Mouse (Mus musculus) retina, adult 2 months (tissue): Measurements from ENCODE around the gene Nap1l4.
A peak's percentile ranks its signal among the peaks of the same experiment; 100 is the strongest.

Experiments used
- DNase-seq: peaks from one replicate; pipeline ENCODE4 v3.0.0-alpha.2; 2012; ENCODE audit warnings: low read depth, low spot score

Nap1l4 gene

DNA sequence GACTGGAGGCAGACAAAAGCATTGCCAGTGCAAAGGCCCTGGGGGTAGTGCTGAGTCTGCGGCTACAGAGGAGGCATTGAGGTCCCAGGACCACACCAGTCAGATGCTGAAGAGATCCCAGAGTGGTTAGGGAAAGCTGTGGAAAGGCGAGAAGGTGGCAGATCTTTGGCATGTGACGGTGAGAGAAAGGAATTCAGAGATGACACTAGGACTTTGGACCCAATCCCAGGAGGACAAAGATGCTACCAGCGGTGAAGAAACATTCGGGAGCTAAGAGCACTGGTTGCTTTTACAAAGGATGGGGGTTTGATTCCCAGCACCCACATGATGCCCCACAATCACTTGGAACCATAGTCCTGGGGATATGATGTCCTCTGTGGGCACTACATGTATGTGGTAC is 71.1 kb downstream of the Nap1l4 start:
- DNase-seq = no peak

DNA sequence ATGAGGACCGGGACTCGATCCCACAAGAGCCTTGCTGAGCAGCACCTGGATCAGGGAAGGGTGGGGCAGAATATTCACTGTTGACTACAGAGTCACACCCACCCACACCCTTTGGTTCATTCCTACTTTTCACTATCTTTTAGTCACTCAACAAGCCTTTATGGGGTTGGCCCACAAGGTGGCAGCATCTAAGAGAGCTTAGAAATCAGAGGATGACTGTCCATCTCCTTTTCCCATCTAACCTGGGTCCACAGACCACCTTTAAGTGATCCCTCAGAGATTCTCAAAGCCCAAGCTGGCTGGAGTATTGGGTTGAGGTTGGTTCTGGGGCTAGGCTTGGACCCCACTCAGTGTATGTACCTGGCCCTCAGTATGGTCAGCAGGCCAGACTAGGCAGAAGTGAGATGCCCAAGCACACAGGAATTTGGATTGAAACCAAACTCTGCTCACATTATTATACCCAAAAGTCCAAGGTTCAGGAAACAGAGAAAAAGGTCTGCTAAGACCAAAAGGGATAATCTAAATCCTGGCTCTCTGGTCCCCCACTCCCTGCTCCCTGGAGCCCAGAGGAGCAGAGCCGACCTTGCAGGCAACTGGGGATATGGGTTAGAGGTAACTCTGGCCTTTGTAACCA is 72.1 kb downstream of the Nap1l4 start:
- DNase-seq = no peak

DNA sequence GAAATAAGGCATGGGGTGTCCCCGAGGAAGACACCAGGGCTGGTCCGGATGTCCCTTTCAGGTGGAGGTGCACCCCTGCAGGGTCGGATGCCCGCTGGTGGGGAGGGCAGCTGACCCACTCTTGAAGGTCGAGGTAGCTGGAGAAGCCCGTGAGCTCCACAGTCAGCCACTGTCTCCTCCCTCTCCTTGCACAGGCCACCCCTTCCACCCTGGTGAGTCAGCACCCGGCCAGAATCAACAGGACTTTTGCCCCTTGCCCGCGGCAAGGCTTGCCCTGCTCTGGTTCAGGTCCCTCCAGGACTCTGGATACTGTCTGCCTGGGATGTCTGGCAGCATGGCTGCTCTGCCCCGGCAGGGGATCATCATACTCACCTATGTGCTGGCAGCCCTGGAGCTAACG is 73.0 kb downstream of the Nap1l4 start:
- DNase-seq = no peak

DNA sequence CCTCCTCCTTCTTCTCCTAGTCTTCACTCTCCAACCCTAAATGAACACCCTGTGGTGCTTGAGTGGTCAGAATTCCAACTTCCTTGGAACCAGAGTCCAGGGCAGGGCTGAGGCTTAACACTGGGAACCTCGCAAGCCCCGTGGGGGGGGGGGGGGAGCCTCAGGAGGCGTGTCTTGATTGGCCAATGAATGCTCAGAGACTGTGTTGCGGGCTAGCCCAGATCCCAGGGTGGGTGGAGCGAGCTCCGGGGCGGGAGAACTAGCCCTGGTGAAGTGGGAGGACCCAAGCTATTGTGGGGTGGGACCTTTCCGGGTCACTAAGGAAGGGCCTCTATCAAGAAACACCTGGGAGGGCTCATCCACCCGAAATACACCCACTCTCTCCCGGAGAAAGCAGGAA is 74.1 kb downstream of the Nap1l4 start:
- no peak for DNase-seq

DNA sequence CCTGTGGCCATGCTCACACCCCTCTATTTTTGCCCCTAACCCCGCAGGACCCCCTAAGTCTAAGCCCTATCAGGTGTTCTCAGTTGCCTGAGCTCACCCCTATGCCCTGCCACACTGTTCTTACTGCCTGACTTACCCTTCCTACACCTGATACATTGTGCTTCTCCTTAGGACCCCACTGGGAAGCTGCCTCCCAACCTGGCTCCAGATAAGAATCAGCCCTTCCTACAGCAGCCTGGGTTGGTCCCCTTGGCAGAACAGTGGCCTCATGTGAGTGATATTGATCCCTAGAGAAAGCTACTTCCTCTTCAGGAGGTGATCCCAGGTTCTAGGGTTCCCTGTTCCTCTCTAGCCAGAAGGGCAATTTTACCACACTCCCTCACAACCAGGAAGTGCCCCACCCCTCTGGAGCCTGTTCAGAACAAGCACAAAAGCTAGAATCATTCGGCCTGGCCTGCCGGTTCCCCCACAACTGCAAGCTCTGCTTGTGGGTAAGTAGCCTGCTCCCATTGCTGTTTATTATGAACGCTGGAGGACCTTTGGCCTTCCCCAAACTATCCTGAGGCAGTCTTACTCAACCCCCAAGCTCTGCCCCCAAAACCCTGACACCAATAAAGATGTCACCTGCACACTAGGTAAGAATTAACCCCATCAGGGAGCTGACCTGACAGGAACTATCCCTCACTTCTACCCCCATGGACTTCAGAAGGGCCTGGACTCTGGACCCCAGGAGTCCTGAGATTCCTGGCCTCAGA is 75.4 kb downstream of the Nap1l4 start, which contains the start of gene Slc22a18:
Slc22a18 (plus strand) TSS at position 390 of the 755 bp plus-strand sequence.
- no peak for DNase-seq

DNA sequence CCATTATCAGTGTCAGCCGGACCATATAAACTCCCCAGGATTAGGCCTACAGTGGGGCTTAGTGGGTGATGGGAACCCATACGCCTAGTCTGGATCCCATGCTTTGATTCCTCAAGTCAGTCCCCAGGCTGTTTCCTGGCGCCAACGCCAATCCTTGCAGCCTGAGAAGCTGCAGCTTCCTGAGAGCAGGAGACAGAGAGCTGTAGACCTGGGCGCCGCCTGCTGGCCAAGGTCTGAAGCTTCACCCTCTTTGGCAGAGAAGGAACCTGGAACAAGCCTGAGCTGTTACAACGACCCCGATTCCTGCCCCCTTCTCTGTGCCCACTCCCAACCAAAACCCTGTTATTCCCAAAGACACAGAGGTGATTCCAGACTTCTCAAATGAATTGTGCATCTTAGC is 79.0 kb downstream of the Nap1l4 start:
- no peak for DNase-seq

DNA sequence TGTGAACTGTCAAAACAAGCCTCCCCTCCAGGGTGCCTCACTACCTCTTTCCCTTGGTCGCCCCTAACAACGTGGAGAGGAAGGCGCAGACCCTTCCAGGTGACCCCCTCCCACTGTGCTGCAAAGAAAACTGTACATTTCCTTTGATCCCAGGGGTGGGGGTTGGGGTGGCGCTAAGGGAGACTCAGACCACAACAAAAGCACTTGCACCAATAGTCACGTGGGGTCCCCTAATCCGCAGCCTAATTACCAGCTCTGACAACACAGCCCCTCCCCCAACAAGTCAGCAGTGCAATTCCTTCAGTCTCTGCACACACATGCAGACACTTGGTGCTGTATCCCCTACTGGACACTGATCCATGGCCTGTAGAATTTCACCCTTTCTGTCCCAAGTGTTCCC is 81.2 kb downstream of the Nap1l4 start:
- no peak for DNase-seq

DNA sequence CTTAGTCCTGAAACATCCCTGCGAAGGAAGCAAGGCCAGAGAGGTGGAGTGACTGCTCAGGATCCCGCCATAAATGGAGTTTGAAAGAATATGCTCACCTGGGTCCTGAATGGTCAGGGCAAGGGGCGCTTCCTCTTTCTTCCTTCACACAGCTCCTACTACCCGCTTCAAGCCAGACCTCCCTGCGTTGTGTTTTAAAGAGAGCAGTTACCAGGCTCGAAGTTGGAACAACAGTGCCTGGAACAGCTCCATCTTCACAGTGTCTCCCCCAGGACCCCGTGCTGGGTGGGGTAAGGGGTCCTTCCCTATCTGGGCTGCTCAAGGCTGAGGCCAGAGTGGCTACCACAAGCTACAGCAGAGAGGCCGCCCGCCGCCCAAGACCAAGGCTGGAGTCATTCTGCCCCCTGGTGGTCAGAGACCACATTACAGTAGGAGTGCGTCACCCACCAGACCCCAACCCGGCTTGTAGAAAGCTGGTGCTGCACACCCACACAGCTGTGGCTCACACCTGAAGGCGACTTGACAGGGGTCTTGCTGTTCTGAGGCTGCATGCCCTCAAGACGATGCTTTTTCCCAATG is 82.7 kb downstream of the Nap1l4 start:
- DNase-seq = no peak

DNA sequence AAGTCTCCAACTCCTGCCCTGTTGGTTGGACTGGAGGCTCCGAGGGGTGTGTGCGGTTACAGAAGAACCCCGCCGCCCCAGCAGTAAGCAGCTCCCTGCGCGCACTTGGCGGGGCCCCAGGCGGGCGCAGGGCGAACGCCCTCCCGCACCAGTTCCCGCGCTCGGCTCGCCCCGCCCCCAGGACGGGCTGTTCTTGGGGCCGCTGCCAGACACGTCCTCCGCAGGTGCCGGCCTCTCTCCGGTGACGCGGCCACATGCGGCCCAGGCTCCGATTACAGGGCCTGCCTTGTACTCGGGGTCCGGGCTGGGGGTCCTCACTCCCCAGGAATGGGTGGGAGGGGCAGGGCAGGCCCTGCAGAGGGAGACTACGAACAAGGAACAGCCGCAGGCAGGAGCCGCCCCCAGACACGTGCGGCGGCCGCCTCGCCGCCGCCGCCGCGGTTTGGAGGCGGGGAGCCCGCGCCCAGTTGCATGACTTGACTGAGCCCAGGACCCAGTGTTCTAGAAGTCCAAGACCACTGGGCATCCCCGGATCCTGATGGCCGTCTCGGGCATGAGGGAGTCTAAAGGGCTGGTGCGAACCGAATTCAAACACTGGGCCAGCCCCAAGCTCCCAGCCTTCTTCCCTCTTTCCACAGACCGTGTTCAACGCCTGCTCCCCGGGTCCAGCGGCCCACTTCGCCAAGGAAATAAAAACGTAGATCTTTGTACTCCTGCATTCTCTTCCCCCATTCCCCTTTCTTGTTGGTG is 83.9 kb downstream of the Nap1l4 start:
- no peak for DNase-seq

DNA sequence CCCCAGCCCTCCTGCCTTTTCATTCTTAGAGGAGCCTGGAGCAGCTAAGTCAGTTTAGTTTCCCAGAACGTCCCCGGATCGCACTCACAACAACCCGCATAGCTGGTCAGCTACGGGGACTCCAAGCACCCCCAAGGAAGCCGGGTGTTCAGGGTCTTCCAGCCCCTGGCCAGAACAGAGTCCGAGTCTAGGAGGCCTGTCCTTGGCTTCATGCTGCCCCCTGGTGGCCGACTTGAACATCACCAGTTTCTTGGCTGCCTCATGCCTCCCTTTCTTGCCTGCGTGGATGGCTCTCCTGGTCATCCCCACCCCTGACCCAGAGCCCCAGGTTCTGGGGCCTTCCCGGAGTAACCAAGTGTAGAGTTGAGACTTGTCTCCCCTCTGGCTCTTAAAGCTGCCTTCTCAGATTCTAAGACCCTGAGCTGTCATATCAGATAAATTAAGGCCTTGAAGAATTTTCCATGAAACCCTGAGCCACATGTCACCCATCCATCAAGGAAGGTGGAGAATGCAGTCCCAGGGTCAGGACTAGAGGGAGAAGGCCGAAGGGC is 85.0 kb downstream of the Nap1l4 start:
- peak; percentile 59 for DNase-seq
